Mouse (Mus musculus) thymus, postnatal 25 days (tissue): ENCODE data around the gene Olfr101.
A peak's percentile ranks its signal among the peaks of the same experiment; 100 is the strongest.

Experiments used
- DNase-seq: peaks from one replicate; pipeline ENCODE4 v3.0.0; 2022

Gene Olfr101

GRCm38 (mm10) chr17:37304213-37304612 lies at the start of gene Olfr101:
TSS of gene Olfr101 (minus strand) at chr17:37304313.
- DNase-seq, result no peak

GRCm38 (mm10) chr17:37339598-37339997 lies 35.5 kb upstream of the Olfr101 start, which contains the start of gene Olfr103:
TSS of gene Olfr103 (minus strand) at chr17:37339698.
- DNase-seq, result no peak

DNA sequence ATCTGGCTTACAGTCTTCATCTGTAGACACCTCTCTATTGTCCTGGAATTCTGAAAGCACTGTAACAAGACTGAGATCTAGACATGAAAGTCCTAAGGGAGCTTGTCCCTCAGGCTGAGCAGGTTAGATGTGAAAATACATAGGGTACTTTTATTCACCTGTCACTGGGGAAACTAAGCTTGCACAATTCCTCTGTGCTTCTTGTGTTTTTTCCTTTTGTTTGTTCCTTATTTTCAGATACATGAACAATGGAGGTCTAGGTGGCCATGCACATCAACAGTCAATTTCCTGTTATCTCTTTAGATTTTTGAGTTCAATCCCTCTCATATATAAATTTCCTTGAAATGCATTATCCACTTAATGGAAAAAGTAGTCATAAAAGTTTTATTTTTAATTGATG lies 12.8 kb upstream of the Olfr101 start, which contains the start of gene Olfr102:
Olfr102 (minus strand) TSS at position 101 of the 400 bp plus-strand sequence.
- DNase-seq, result no peak

DNA sequence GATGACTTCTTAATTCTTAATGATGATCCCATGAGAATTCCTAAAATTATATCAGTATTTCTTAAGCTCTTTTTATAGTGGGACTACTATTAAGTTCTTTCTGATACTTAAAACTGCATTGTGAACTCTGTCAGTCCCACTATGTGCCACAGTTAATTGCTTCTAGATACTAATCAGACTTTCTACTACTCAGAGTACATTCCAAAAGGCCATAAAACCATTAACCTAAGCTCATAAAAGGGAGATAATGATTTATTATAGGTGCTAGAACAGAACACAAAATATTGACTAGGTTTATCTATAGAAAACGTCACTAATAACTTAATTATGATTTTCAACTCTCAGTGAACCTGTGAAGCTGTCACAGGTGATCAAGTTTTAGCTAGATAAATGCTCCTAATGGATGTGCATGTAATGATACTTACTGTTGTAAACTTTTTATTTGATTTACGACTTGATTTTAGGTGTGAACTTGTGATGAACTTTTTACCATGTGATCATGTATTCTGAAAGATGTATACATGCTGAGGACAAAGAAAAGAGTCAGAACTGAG lies 6.1 kb upstream of the Olfr101 start:
- DNase-seq, result no peak

GRCm38 (mm10) chr17:37308483-37308882 lies 4.4 kb upstream of the Olfr101 start:
- no peak for DNase-seq

GRCm38 (mm10) chr17:37283360-37283759 lies 20.8 kb downstream of the Olfr101 start, which contains the start of gene Olfr99:
TSS of gene Olfr99 (minus strand) at chr17:37283460.
- DNase-seq, result no peak

GRCm38 (mm10) chr17:37280331-37280730 lies 23.8 kb downstream of the Olfr101 start:
- DNase-seq, result no peak

DNA sequence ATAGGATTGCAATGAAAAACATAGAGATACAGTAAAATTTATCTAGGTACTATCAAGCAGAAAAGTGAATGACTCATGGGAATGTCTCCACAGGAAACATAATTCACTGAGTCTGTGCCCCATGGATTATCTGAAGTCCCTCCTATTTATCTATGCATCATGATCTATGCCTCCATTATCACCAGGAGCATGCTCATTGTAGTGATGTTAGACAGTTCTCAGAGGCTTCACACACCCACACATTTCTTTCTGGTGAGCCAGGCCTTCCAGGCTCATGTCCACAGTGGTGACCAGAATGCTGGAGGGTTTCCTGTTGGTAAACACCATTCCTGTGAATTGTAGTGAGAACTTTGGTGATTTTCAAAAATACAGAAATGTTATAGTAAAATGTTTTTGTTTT lies 27.5 kb downstream of the Olfr101 start:
- DNase-seq, result no peak

GRCm38 (mm10) chr17:37275626-37276248 lies 28.4 kb downstream of the Olfr101 start:
- DNase-seq, result no peak

DNA sequence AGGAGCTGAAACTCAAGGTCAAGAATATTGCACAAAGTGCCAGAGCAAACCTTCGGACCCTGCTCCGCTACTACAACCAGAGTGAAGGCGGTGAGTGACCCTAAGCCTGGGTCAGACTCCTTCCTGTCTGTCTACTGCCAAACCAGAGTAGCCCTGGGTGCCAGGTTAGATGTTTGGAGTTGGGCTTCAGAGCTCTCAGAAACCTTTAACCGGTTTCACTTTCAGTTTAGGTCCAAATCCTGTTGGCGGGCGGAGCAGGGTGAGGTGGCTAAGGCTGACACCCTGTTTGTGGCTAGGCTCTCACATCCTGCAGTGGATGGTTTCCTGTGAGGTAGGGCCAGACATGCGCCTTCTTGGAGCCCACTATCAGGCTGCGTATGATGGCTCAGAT lies 33.4 kb downstream of the Olfr101 start:
- peak; percentile 70 for DNase-seq

DNA sequence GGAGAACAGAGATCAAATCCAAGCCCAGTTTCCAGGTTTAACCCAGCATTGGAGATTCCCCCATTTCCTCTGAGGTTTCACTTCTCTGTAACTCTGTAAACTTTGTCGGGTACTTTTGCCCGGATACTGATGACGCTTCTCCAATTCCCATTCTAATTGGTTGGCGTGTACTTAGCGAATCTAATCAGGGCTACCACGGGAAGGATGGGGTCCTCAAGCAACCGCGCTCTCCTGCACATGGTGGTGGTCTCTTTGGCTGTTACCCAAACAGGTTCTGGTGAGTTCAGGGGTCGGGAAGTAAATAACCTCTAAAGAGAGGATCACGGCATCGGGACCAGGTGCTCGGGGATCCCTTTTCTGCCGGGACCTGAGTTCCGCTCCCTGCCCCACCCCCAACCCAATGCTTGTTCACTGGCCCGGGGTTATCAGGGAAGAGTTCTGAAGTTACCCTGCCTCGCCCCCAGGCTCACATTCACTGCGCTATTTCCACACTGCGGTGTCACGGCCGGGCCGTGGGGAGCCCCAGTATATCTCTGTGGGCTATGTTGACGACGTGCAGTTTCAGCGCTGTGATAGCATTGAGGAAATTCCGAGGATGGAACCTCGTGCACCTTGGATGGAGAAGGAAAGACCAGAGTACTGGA lies 33.9 kb downstream of the Olfr101 start, which contains the start of gene H2-M3:
H2-M3 (plus strand) TSS at position 163 of the 644 bp plus-strand sequence.
- peak; percentile 96 for DNase-seq

GRCm38 (mm10) chr17:37263626-37264025 lies 40.5 kb downstream of the Olfr101 start, which contains the start of gene Olfr98:
TSS of gene Olfr98 (minus strand) at chr17:37263749.
- no peak for DNase-seq

- peak; percentile 29 for DNase-seq
Observed at GRCm38 (mm10) chr17:37250544-37250943, 53.6 kb downstream of the Olfr101 start.

- DNase-seq, result no peak
Observed at GRCm38 (mm10) chr17:37249460-37249859, 54.7 kb downstream of the Olfr101 start.
